In the genomic region with DNA sequence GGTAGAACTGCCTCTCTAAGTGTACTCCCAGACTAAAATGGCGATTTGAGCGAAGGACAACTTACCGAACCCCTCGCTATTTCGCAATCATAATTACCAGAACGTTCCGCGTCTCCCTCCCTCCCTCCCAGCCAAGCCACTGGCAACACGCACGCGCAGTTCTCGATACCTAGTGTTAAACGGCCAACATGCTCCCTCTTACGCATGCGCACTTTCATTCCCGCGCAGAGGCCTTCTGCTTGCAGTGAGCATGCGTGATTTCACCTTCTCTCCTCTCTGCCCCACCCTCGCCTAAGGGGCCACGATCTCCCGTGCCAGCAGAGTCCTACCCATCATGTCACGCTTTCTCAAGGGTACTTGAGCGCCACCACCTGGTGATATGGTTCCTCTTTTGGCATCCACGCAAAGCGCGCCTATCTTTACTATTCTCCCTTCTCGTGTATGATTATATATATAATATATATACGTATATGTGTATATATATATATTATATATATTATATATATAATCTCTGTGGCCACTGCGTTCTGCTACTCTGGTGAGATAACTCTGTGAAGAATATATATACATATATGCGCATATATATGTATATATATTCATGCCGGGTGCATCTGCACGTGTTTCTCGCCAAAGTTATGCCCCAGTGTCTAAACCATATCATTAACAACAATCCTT, we compare ENCODE assay signal across 8 mouse cellular contexts. TPM values are rescaled to one million over a fixed set of nuclear protein-coding genes. Genes with fewer than 3 reads are reported as not detected.
DNase-seq lines count a peak whose midpoint lies in the region; ATAC-seq and TF ChIP-seq lines count a peak whose summit lies in the region.

No protein-coding gene starts in this region.

- no peaks in the 10 kb centered on the region for H3K36me3 ChIP-seq in ES-E14 (ENCODE audit: control insufficient read depth, insufficient read depth, low read length, poor library complexity, severe bottlenecking)
- H3K36me3 ChIP-seq in forebrain, embryonic 15.5 days, result no peaks in the 10 kb centered on the region

- H3K9ac ChIP-seq in ES-E14 (ENCODE audit: insufficient read depth, low read depth, low read length, poor library complexity, severe bottlenecking), result peak overlapping the region; percentile 41; the same call in 1 of the 2 replicates
- peak overlapping the region; percentile 64 for H3K9ac ChIP-seq in forebrain, embryonic 15.5 days (replicated peaks)

- no peaks in the 10 kb centered on the region for H3K9me3 ChIP-seq in ES-E14 (ENCODE audit: control insufficient read depth, insufficient read depth, low read depth, low read length)
- no peaks in the 10 kb centered on the region for H3K9me3 ChIP-seq in forebrain, embryonic 15.5 days

- intact Hi-C loops in heart, postnatal 25 days (cut with DNase I), result loop anchor here (10.0 kb wide), 1 partner anchor 222 kb away; no protein-coding TSS in a partner anchor

- peak; percentile 97 for ATAC-seq in forebrain, embryonic 15.5 days (replicated peaks)
- peak; percentile 99 for ATAC-seq in neutrophil, adult 5-6 weeks (ENCODE audit: extremely low read depth, insufficient number of reproducible peaks, low FRiP score, poor library complexity, severe bottlenecking)

- peak overlapping the region; percentile 58 to 61 for H3K4me3 ChIP-seq in ES-E14 (ENCODE audit: insufficient read depth in 1 of 2, low read depth in 1 of 2, low read length in 2 of 2, poor library complexity in 1 of 2, severe bottlenecking in 1 of 2)
- peak overlapping the region; percentile 50 for H3K4me3 ChIP-seq in forebrain, embryonic 15.5 days
- H3K4me3 ChIP-seq in lung, adult 2 months (replicated peaks; ENCODE audit: extremely low read depth, low read depth, low read length), result peak overlapping the region; percentile 43

- peak; percentile 80; the same call in 1 of the 2 replicates for TF ChIP-seq POLR2A in lung, adult 2 months (IDR thresholded peaks at IDR 0.05; ENCODE audit: borderline replicate concordance, extremely low read depth, low read depth, low read length)

- no peaks in the 10 kb centered on the region for H3K4me1 ChIP-seq in ES-E14 (ENCODE audit: control insufficient read depth in 2 of 2, insufficient read depth in 2 of 2, low read length in 2 of 2, poor library complexity in 1 of 2)
- peaks cover 16% of the 10 kb centered on the region for H3K4me1 ChIP-seq in forebrain, embryonic 15.5 days
- no peaks in the 10 kb centered on the region for H3K4me1 ChIP-seq in lung, adult 2 months (ENCODE audit: control insufficient read depth, insufficient read depth, low read length)

- under 1% methylated on average over 33 of the region's 33 CpGs for WGBS in forebrain, embryonic 15.5 days
- WGBS in lung, adult 2 months, result under 1% methylated on average over 33 of the region's 33 CpGs

- peak; percentile 84 for DNase-seq in ES-E14 (ENCODE audit: low read depth, low spot score)
- DNase-seq in cerebellum, adult 11-12 months, result peak; percentile 98
- peak; percentile 96 for DNase-seq in heart, postnatal 25 days (ENCODE audit: low spot score)
- peak; percentile 96 to 97 for DNase-seq in layer of hippocampus, adult 18-20 months (ENCODE audit: low spot score in 2 of 2)
- DNase-seq in lung, adult 2 months, result peak; percentile 73
- peak; percentile 87 to 99 for DNase-seq in thymus, adult 18-20 months

- no peaks in the 10 kb centered on the region for H3K27me3 ChIP-seq in forebrain, embryonic 15.5 days

- peak; percentile 63 for TF ChIP-seq CTCF in lung, adult 2 months (IDR thresholded peaks at IDR 0.05; ENCODE audit: insufficient read depth, low read length)

- peak overlapping the region; percentile 68 for H3K4me2 ChIP-seq in forebrain, embryonic 15.5 days (replicated peaks)

- in situ Hi-C loops in ES-E14 (cut with MboI; ENCODE audit: low sequenced_read_pairs in 2 of 2, unreplicated experiment in 2 of 2), result no loop called here

- H3K27ac ChIP-seq in ES-E14 (ENCODE audit: insufficient read depth, low read depth, low read length, poor library complexity, severe bottlenecking), result no peak overlapping the region
- peak overlapping the region; percentile 92 for H3K27ac ChIP-seq in forebrain, embryonic 15.5 days (replicated peaks)

TF ChIP-seq in ES-E14, 5 proteins besides CTCF, POLR2A, EP300 and RAD21:
- no peak for TF ChIP-seq ZNF384 (IDR thresholded peaks at IDR 0.05; ENCODE audit: low read depth, low read length)
- TF ChIP-seq CHD2 (IDR thresholded peaks at IDR 0.05; ENCODE audit: low read depth, low read length), result no peak
- TF ChIP-seq MAFK (IDR thresholded peaks at IDR 0.05; ENCODE audit: insufficient read depth, low read depth, low read length), result no peak
- no peak; the same call in 1 of the 2 replicates for TF ChIP-seq HCFC1 (IDR thresholded peaks at IDR 0.05; ENCODE audit: borderline replicate concordance, insufficient read depth, low read length)
- no peak for TF ChIP-seq ZC3H11A (IDR thresholded peaks at IDR 0.05; ENCODE audit: borderline replicate concordance, low read depth, low read length)
TF ChIP-seq in ES-E14: peak in this region for 0.

RNA-seq across cellular contexts. Expression of a gene that starts 8.0 kb away (rescaled TPM):
- not detected in 2 replicates for total RNA-seq in ES-E14 (2012; rRNA removed)
- not detected in 2 replicates for polyA plus RNA-seq in forebrain, embryonic 15.5 days (2015; fragmentation: Nextera tagmentation; extraction: Ambion mirVana)
- total RNA-seq in heart, postnatal 25 days (2021), result not detected
- total RNA-seq in layer of hippocampus, adult 18-20 months (2021), result not detected
- not detected in 2 replicates for polyA plus RNA-seq in lung, adult 2 months (2012; rRNA removed)
- not detected in 2 replicates for total RNA-seq in neutrophil, adult 5-6 weeks (2017)
